Mouse (Mus musculus) liver, postnatal 0 days (tissue): ENCODE measurements at regions not wholly inside any gene's neighbourhood (a gene's known extent, or its start where the extent isn't known, plus 50 kb on each side); places are given as distances from the start of the nearest gene placed in this dataset.

Experiments used
- CTCF ChIP-seq: sonication (generic); IDR thresholded peaks from 2 replicates; pipeline ENCODE4 v1.5.1; 2016; ENCODE audit warnings: antibody characterized with exemption, low read depth
- EP300 ChIP-seq: IDR thresholded peaks from 2 replicates; pipeline ENCODE4 v1.6.1; 2016; ENCODE audit warnings: antibody characterized with exemption, low read depth, mild to moderate bottlenecking

GRCm38 (mm10) chr13:70213017-70213416 lies 410.8 kb downstream of the Med10 start:
- TF ChIP-seq CTCF (no peak), EP300 (no peak)
